Mouse (Mus musculus) monocyte, adult 5-6 weeks (primary cell): ENCODE data around the gene Npl. TPM values are rescaled to one million over a fixed set of nuclear protein-coding genes. Genes with fewer than 3 reads are reported as not detected.

ENCODE experiments used
- ATAC-seq: fragments of 153-309, 156-312 bp; replicated peaks from 2 replicates; pipeline ENCODE4 v1.8.0; 2017; ENCODE audit warnings: mild to moderate bottlenecking; ENCODE audit not compliant: low TSS enrichment, insufficient number of reproducible peaks, severe bottlenecking, poor library complexity, low FRiP score
- total RNA-seq: library from RNA; stranded (forward); fragments of 200-1000, 200-491, 200-594 nt; gene quantifications from 3 replicates; pipeline ENCODE4 v1.2.3, GENCODE M21; 2017

Gene Npl
- total RNA-seq = 1.9 to 6.3 TPM (median 6.0 TPM) in 3 replicates

GRCm38 (mm10) chr1:153549536-153550199, at the start of gene Npl:
Gene Npl, minus strand, starts transcription at chr1:153550045.
- peak; percentile 72 for ATAC-seq

DNA sequence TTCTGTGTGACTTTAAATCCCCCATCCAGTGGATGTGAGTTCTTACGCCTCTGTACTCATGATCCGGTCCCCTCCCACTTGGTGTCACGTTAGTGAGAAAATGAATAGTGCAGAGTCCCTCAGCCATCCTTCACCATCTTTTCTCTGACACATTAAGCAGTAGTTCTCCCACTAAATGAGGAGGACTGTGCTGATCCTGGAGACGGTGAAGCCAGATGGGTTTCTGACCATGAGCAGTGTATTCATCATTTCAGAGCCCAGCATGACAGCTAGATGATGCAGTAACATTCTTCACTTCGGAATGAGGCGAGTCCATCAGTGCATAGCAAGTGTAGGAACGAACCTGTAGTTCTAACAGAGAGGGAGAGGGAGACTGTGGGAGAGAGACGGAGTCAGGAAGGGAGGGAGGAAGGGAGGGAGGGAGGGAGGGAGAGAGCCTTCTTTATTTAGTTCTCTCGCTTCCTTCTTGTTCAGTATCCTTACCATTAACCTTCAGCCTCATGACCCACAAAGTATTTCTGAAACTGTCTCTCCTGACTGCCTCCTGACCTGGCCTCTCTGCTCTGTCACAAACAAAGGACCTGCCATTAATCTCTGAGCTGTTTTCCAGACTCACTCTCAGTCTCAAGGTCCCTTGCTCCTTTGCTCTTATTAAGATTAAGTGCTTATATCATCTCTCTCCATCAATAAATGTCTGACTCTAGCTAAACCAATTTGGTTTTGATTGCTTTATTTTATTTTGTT, 49.6 kb upstream of the Npl start:
- ATAC-seq = no peak

DNA sequence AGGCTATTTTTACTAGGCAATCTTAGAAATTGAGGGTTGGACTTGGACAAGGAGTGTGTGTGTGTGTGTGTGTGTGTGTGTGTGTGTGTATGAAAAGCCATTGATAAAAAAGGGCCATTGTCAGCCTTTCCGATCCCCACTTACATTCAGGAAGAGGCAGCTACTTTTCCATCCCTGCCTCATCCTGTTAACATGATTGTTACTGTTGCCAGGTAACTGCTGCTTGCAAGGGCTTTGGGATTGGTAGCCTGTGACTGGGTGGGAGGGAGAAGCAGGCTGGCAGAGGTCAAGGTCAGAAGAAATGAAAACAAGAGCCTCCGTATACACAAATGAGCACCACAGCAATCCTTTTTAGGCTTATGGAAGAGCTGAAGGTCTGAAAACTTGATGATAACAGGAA, 48.9 kb upstream of the Npl start:
- ATAC-seq = no peak

DNA sequence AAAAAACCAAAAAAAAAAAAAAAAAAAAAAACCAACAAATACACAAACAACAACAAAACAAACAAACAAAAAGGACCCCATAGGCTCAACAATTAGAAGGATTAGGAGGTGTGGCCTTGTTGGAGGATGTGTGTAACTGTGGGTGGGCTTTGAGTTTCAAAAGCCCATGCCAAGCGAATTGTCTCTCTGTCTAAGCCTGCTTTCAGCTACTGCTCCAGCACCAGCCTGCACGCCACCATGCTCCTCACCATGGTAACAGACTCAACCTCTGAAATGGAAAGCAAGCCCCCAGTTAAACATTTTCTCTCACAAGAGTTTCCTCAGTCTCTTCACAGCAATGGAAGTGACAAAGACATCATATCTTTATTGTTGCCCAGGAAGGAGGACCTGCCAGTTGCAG, 43.8 kb upstream of the Npl start:
- no peak for ATAC-seq

DNA sequence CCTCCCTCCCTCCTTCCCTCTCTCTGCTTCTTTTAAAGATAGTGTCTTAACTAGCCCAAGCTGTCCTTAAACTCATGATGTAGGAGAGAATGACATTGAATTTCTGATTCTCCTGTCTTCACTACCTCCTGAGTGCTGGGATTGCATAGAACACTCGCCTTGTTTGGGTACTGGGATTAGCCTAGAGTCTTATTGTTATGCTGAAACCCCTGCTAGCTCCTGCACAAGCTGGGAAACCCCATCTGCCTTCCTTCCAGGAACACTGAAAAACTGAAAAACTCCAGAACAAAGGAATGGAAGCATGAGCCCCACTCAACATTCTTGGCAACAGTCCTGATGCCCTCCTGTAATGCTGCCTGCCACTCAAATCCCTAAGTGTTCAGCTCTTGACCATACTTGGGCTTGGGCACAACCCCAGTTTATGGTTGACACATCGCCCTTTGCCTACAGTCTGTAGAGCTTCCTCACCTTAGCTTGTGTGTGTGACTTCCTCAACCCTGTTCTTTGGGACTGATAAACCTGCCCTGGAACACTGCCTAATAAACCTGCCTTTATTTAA, 40.4 kb upstream of the Npl start:
- no peak for ATAC-seq

DNA sequence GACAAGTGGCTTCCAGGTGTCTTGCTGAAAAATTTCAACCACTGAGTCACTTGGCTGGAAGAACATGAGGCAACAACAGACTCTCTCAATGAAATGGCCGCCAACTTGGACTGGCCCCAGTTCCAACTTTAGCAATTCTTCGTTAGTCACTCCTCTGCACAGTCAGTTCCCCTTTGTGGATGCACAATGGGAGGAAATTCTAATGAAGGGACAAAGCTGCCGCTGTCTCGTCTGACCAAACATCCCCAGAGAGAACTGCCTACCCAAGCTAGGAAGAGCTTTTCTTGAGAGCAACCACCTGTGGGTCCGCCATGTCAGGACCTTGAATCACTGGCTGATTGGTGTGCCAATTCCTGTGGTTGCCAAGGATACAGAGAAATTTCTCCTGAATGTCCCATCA, 38.1 kb upstream of the Npl start:
- ATAC-seq = no peak

GRCm38 (mm10) chr1:153586826-153587225, 37.0 kb upstream of the Npl start:
- ATAC-seq = no peak

DNA sequence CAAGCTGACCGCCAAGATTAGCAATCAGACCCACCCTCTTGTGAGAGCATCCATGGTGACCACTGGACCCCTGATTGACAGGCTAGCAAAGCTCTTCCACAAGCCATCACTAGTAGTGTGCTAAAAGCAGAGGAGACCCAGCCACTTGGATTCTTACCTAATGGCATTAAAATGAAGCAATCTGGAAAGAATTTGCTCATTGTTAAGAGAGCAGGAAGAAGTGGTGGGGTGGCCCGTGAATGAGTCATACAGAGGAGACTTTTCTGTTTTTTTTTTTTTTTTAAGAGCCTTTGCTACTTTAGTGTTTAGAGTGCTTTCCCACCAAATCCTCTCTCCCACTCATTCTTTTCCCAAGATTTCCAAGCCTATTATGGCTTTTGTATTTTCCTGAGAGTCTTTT, 35.9 kb upstream of the Npl start:
- ATAC-seq = no peak

- no peak for ATAC-seq
Measured at GRCm38 (mm10) chr1:153583189-153583588, 33.3 kb upstream of the Npl start.

GRCm38 (mm10) chr1:153574730-153575129, 24.9 kb upstream of the Npl start:
- ATAC-seq = no peak

DNA sequence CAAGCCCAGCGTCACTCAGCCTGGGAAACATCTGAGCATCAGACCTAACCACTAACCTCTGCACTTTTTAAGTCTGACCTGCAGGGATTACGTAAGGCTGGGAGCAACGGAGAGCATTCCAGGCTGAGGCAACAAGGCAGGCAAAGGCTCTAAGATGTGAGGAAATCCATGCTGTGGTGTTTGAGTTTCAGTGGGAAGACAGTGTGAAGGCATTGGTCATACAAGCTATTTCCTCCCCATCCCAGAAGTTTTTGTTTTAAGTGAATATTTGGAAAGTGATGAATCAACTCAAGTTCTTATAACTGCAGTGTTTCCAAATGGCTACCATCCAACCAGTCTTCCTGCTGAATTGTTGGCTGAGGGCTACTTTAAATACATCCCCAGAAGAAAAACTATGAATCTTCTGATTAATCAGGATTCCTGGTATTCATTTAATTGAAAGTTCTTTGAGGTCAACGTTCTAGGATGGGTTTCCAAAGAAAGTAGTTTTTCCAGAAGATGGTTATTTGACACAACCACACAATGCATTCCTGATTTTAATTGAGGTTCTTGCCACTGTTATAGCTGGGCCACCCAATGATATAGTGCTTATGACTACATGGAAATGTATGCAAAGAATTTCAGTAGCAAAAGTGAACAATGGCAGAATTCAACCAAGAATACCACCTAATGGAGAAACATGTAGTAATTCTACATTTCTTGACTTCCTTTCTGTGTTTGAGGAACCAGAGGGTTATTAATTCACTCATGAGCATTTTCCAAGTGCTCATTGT, 22.6 kb upstream of the Npl start:
- no peak for ATAC-seq

DNA sequence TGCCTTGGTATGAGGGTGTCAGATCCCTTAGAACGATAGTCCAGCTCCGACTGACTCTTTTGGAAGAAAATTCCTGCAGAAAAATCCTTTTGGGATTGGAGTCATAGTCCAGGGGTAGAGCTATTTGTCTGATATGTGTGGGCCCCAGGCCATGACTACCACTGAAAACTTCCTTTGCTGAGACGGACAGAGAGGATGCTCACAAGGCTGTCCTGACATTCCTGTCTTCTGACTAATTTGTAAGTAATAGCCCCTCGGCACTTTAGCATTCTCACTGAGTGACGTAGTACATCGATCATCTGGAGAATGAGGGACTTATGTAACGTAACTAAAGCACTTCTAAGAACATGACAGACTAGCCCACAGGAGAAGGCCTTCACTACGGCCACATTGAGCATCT, 15.9 kb upstream of the Npl start:
- ATAC-seq = no peak

- no peak for ATAC-seq
Measured at GRCm38 (mm10) chr1:153564701-153565100, 14.9 kb upstream of the Npl start.

- no peak for ATAC-seq
Measured at GRCm38 (mm10) chr1:153563675-153564074, 13.8 kb upstream of the Npl start.

- no peak for ATAC-seq
Measured at GRCm38 (mm10) chr1:153560805-153561204, 11.0 kb upstream of the Npl start.

DNA sequence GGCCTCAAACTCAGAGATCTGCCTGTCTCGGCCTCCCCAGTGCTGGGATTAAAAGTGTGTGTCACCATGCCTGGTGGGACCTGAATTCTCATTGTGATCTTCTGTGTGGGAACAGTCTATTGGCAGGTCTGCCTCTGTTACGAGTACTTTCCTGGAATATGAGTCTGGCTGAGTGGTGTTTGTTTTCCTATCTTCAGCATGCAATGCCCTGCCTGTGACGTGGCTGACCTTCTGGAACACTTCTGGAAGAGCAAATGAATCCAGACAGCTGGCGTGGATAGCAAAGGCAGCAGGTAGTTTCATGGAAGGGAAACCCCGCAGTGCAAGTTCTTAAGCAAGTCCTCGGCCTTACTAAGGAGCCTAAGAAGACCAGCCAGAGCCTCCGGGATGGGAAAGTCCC, 9.9 kb upstream of the Npl start:
- no peak for ATAC-seq

DNA sequence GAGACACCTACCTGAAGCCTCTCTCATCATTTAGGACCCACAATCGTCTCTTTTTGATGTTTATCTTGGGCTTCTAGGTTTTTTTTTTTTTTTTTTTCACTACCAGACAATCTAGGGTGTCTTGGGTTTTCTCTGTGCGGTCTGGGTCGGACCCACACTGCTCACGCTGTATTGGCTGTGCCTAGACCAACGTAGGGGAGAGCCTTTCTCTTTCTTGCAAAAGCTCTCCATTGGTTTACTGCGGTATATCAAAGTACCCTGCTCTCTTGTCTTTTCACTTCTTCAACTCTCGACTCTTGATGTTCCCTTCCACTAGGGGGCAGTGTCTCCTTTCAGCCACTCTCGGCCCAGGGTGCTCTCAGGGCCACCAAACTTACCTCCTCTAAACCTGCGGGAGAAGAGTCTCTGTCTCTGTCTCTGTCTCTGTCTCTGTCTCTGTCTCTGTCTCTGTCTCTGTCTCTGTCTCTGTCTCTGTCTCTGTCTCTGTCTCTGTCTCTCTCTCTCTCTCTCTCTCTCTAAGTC, 9.3 kb upstream of the Npl start:
- ATAC-seq = peak; percentile 73; the same call in 1 of the 2 replicates

DNA sequence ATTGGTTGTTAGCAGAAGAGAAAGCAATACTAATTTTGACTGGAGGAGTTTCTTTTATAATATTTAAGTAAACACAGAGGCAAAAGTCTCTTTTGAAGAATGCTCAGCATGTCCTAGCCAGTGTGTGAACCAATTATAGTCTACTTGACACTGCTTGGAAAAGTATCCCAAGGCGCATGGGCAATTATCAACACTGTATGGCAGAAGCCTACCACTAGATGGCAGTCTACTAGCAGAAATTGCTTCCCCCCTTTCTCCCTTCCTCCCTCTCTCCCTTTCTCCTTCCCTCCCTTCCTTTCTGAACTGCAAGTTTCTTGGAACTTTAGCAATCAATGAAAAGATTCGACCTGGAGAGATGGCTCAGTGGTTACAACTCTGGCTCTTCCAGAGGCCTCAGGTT, 7.1 kb upstream of the Npl start:
- no peak; the same call in 1 of the 2 replicates for ATAC-seq

DNA sequence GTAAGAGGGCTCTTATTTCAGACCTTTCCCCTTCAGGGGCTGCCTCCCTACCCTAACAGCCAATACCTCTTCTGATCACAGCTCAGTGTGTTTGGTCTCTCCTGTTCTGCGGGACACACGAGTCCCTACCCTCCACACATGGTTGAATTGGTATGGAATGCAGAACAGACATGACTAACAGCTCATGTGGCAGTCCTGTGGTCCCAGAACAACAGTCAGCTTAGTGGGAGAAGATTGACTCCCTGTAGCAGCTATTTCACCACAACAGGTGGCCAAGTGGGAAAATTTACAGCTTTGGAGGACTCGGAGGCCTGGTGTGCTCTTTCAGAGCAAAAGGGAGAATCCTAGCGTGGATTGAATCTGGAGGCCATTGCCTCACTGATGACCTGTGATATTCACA, 6.4 kb upstream of the Npl start:
- no peak for ATAC-seq
